Mouse (Mus musculus): ENCODE data around the gene Twsg1. TPM values are rescaled to one million over a fixed set of nuclear protein-coding genes. Genes with fewer than 3 reads are reported as not detected.

Gene Twsg1
- total and polyA plus RNA-seq, 2 experiments from 2014 or later, result 42.2 to 45.3 TPM

DNA sequence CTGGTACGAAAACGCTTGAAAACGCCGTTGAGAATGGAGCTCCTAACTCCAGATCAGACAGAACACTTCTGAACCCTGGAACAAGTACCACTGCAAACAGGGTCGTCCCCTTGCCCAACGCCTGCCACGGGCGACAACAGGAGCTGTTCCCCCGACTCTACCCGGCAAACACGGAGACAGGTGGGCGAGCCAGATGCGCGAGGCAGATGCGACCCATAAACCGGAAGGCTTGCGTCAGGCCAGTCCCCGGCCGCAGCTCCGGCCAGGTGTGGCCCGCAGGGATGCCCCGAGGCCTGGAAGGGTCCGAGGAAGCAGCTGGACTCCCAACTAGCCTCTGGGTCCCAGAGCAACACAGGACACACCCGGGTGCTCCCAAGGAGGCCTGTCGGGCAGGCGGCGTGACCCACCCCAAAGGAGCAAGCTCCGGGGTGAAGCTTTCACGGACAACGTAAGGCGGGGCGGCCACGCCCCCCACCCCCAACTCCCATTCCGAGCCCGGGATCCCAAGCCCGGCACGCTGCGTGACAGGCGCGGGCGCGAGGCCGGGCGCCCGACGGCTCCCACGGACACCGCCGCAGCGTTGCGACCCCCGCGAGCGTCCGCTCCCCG is 66.9 kb downstream of the Twsg1 start:
- H3K9ac ChIP-seq (replicated peaks; ENCODE audit: low read length, poor library complexity, severe bottlenecking), result peak overlapping the region; percentile 85
- no peak for TF ChIP-seq CTCF (IDR thresholded peaks at IDR 0.05)
- peak overlapping the region; percentile 79 for H3K4me2 ChIP-seq (ENCODE audit: low read depth, low read length, poor library complexity, severe bottlenecking)
- DNase-seq (ENCODE audit: low spot score) (peak; percentile 43), ATAC-seq (ENCODE audit: low FRiP score) (peak; percentile 21)
- H3K4me1 ChIP-seq (ENCODE audit: insufficient read depth, low read length), result peaks cover 10% of the 10 kb centered on the region; the same call in 1 of the 2 replicates
- no peaks in the 10 kb centered on the region for H3K27me3 ChIP-seq (ENCODE audit: insufficient read depth, low read length)
- H3K27ac ChIP-seq (ENCODE audit: low read depth, low read length), result peak overlapping the region; percentile 87
- no peaks in the 10 kb centered on the region for H3K36me3 ChIP-seq (ENCODE audit: insufficient read depth, low read length)
- H3K4me3 ChIP-seq (ENCODE audit: low read depth, low read length), result peak overlapping the region; percentile 96
- no peaks in the 10 kb centered on the region for H3K9me3 ChIP-seq (ENCODE audit: low read length)
- under 1% methylated on average over 47 of the region's 56 CpGs for WGBS

DNA sequence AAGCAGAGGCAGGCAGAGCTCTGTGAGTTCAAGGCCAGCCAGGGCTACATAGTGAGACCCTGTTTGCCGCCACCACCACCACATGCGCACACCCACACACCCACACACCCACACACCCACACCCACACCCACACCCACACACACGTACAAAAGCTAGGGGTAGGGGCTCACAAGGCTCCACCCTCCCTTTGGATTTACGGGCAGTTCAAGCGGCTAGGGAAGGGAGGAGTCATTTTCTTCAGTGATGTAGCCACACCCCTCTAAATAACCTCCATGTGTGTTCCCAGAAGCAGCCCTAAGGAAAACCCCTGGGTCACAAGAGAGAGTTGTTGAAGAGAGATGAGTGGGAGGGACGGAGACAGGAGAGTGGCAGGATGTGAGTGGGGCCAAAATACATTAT is 74.0 kb downstream of the Twsg1 start:
- TF ChIP-seq CTCF (IDR thresholded peaks at IDR 0.05), result no peak
- DNase-seq (ENCODE audit: low spot score) (no peak), ATAC-seq (ENCODE audit: low FRiP score) (no peak)
- Histone ChIP-seq H3K4me3 (ENCODE audit: low read depth, low read length) (no peak overlapping the region), H3K4me1 (ENCODE audit: insufficient read depth, low read length) (peaks cover 5% of the 10 kb centered on the region), H3K27me3 (ENCODE audit: insufficient read depth, low read length) (no peaks in the 10 kb centered on the region), H3K27ac (ENCODE audit: low read depth, low read length) (no peak overlapping the region), H3K9me3 (ENCODE audit: low read length) (no peaks in the 10 kb centered on the region), H3K4me2 (ENCODE audit: low read depth, low read length, poor library complexity, severe bottlenecking) (no peak overlapping the region), H3K36me3 (ENCODE audit: insufficient read depth, low read length) (no peaks in the 10 kb centered on the region), H3K9ac (replicated peaks; ENCODE audit: low read length, poor library complexity, severe bottlenecking) (no peak overlapping the region)
- 76% methylated on average over 6 of the region's 6 CpGs for WGBS

GRCm38 (mm10) chr17:65873834-65874233 is 77.2 kb downstream of the Twsg1 start:
- H3K9ac ChIP-seq (replicated peaks; ENCODE audit: low read length, poor library complexity, severe bottlenecking), result no peak overlapping the region
- no peak overlapping the region for H3K27ac ChIP-seq (ENCODE audit: low read depth, low read length)
- no peaks in the 10 kb centered on the region for H3K27me3 ChIP-seq (ENCODE audit: insufficient read depth, low read length)
- peak; percentile 18; the same call in 1 of the 2 replicates for ATAC-seq (ENCODE audit: low FRiP score)
- no peak for TF ChIP-seq CTCF (IDR thresholded peaks at IDR 0.05)
- H3K36me3 ChIP-seq (ENCODE audit: insufficient read depth, low read length), result no peaks in the 10 kb centered on the region
- DNase-seq (ENCODE audit: low spot score), result no peak
- 91% methylated on average over 11 of the region's 11 CpGs for WGBS
- H3K4me1 ChIP-seq (ENCODE audit: insufficient read depth, low read length), result peaks cover 5% of the 10 kb centered on the region
- H3K9me3 ChIP-seq (ENCODE audit: low read length), result no peaks in the 10 kb centered on the region
- H3K4me2 ChIP-seq (ENCODE audit: low read depth, low read length, poor library complexity, severe bottlenecking), result no peak overlapping the region
- H3K4me3 ChIP-seq (ENCODE audit: low read depth, low read length), result no peak overlapping the region

DNA sequence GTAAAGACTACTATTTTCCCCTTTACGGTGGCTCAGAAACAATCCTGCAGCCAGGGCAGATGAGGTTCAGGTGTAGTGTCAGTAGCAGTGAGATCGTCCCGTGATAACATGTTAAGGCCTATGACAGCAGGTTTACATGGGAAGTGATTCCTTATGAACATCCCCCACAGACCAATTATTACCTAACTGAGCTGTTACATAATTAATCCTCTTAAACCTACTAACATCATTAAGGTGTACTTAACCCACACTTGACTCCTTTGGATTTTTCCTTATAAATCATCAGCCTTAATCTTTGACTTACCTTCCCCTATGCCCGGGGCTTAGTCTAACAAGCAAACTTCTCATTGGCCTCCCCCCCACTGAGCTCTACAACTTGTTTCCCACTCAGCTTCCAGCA is 77.9 kb downstream of the Twsg1 start:
- H3K9me3 ChIP-seq (ENCODE audit: low read length), result no peaks in the 10 kb centered on the region
- H3K4me2 ChIP-seq (ENCODE audit: low read depth, low read length, poor library complexity, severe bottlenecking), result no peak overlapping the region
- no peak for TF ChIP-seq CTCF (IDR thresholded peaks at IDR 0.05)
- peaks cover 5% of the 10 kb centered on the region for H3K4me1 ChIP-seq (ENCODE audit: insufficient read depth, low read length)
- no peak for DNase-seq (ENCODE audit: low spot score)
- H3K27me3 ChIP-seq (ENCODE audit: insufficient read depth, low read length), result no peaks in the 10 kb centered on the region
- no peak overlapping the region for H3K4me3 ChIP-seq (ENCODE audit: low read depth, low read length)
- WGBS, result 86% methylated on average over 4 of the region's 4 CpGs
- no peaks in the 10 kb centered on the region for H3K36me3 ChIP-seq (ENCODE audit: insufficient read depth, low read length)
- no peak overlapping the region for H3K27ac ChIP-seq (ENCODE audit: low read depth, low read length)
- H3K9ac ChIP-seq (replicated peaks; ENCODE audit: low read length, poor library complexity, severe bottlenecking), result no peak overlapping the region
- ATAC-seq (ENCODE audit: low FRiP score), result no peak

DNA sequence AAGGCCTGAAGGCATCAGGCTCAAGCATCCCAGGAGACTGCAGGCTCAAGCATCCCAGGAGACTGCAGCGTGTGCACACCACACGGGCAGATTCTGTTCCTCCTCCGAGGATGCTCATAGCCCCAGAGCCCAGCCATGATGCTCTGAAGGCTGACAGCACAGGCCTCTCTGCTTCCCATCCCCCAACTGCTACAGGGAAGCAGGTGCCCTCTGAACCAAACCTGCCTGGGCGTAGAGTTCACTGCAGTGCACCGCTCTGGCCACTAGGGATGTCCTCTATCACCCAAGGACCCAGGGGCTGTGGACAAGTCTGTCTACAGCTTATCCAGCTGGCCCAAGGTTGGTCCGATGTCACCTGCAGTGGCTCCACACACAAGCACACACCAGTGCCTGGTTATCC is 78.4 kb downstream of the Twsg1 start:
- DNase-seq (ENCODE audit: low spot score) (peak; percentile 24), ATAC-seq (ENCODE audit: low FRiP score) (no peak)
- 37% methylated on average over 6 of the region's 6 CpGs for WGBS
- H3K27me3 ChIP-seq (ENCODE audit: insufficient read depth, low read length), result no peaks in the 10 kb centered on the region
- no peak overlapping the region for H3K27ac ChIP-seq (ENCODE audit: low read depth, low read length)
- TF ChIP-seq CTCF (IDR thresholded peaks at IDR 0.05), result peak; percentile 60
- 0 out of 2 replicates have a peak, but pooled peaks cover under 1% of the 10 kb centered on the region for H3K36me3 ChIP-seq (ENCODE audit: insufficient read depth, low read length)
- no peak overlapping the region for H3K9ac ChIP-seq (replicated peaks; ENCODE audit: low read length, poor library complexity, severe bottlenecking)
- no peaks in the 10 kb centered on the region for H3K9me3 ChIP-seq (ENCODE audit: low read length)
- no peak overlapping the region for H3K4me3 ChIP-seq (ENCODE audit: low read depth, low read length)
- H3K4me2 ChIP-seq (ENCODE audit: low read depth, low read length, poor library complexity, severe bottlenecking), result no peak overlapping the region
- peaks cover 5% of the 10 kb centered on the region for H3K4me1 ChIP-seq (ENCODE audit: insufficient read depth, low read length)

DNA sequence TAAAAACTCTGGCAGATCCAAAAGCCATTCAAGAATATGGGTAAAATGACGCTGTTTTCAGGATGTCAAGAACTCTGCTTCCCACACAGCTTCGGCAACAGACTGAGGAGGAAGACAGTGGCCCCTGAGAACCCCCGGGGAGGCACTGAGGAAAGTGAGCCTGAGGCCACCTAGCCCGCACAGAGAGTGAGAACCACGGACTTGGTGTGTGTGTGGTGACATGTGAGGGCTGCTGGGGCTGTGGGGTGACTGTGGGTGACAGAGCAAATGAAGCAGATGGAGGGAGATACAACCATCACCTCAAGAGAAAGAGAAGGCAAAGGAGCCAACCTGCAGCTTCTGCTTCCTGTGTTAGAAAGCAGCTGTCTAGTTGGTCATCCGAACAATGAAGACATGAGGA is 79.0 kb downstream of the Twsg1 start:
- Histone ChIP-seq H3K9ac (replicated peaks; ENCODE audit: low read length, poor library complexity, severe bottlenecking) (no peak overlapping the region), H3K4me3 (ENCODE audit: low read depth, low read length) (no peak overlapping the region), H3K27ac (ENCODE audit: low read depth, low read length) (0 out of 2 replicates have a peak overlapping the region, but pooled peaks have one; percentile 26), H3K9me3 (ENCODE audit: low read length) (no peaks in the 10 kb centered on the region), H3K4me2 (ENCODE audit: low read depth, low read length, poor library complexity, severe bottlenecking) (no peak overlapping the region), H3K36me3 (ENCODE audit: insufficient read depth, low read length) (peaks cover 6% of the 10 kb centered on the region; the same call in 1 of the 2 replicates), H3K27me3 (ENCODE audit: insufficient read depth, low read length) (no peaks in the 10 kb centered on the region), H3K4me1 (ENCODE audit: insufficient read depth, low read length) (peaks cover 5% of the 10 kb centered on the region)
- TF ChIP-seq CTCF (IDR thresholded peaks at IDR 0.05), result no peak
- WGBS, result 63% methylated on average over 6 of the region's 6 CpGs
- no peak for ATAC-seq (ENCODE audit: low FRiP score)
- no peak for DNase-seq (ENCODE audit: low spot score)

Other genes with a start within 250 kb of the Twsg1 start
- gene Rab31, start 178.5 kb downstream of the Twsg1 start, total RNA-seq (2014; rRNA removed), result 81.1 and 88.1 TPM in 2 replicates
- 66.8 and 67.6 TPM in 2 replicates for gene Rab31, start 178.5 kb downstream of the Twsg1 start, polyA plus RNA-seq (2015; fragmentation: Nextera tagmentation; extraction: Ambion mirVana)
- 45.6 and 58.3 TPM in 2 replicates for gene Ppp4r1, start 168.7 kb downstream of the Twsg1 start, total RNA-seq (2014; rRNA removed)
- 24.2 and 28.6 TPM in 2 replicates for gene Ppp4r1, start 168.7 kb downstream of the Twsg1 start, polyA plus RNA-seq (2015; fragmentation: Nextera tagmentation; extraction: Ambion mirVana)
- gene Ralbp1, start 65.4 kb downstream of the Twsg1 start, total RNA-seq (2014; rRNA removed), result 32.9 and 42.0 TPM in 2 replicates
- 50.0 and 55.8 TPM in 2 replicates for gene Ralbp1, start 65.4 kb downstream of the Twsg1 start, polyA plus RNA-seq (2015; fragmentation: Nextera tagmentation; extraction: Ambion mirVana)
- 63.4 and 63.5 TPM in 2 replicates for gene Ankrd12, start 125.9 kb upstream of the Twsg1 start, total RNA-seq (2014; rRNA removed)
- gene Ankrd12, start 125.9 kb upstream of the Twsg1 start, polyA plus RNA-seq (2015; fragmentation: Nextera tagmentation; extraction: Ambion mirVana), result 205 and 229 TPM in 2 replicates
- 111 and 125 TPM in 2 replicates for gene Ndufv2, start 150.3 kb upstream of the Twsg1 start, total RNA-seq (2014; rRNA removed)
- gene Ndufv2, start 150.3 kb upstream of the Twsg1 start, polyA plus RNA-seq (2015; fragmentation: Nextera tagmentation; extraction: Ambion mirVana), result 419 and 445 TPM in 2 replicates
- gene Washc1, start 160.3 kb upstream of the Twsg1 start, total RNA-seq (2014; rRNA removed), result 44.1 and 54.8 TPM in 2 replicates
- gene Washc1, start 160.3 kb upstream of the Twsg1 start, polyA plus RNA-seq (2015; fragmentation: Nextera tagmentation; extraction: Ambion mirVana), result 41.7 and 43.8 TPM in 2 replicates
- 5.6 and 6.7 TPM in 2 replicates for gene Ddx11, start 172.3 kb upstream of the Twsg1 start, total RNA-seq (2014; rRNA removed)
- 2.2 and 2.5 TPM in 2 replicates for gene Ddx11, start 172.3 kb upstream of the Twsg1 start, polyA plus RNA-seq (2015; fragmentation: Nextera tagmentation; extraction: Ambion mirVana)